Mouse (Mus musculus): ENCODE results near the gene Ubash3a.
A peak's percentile ranks its signal among the peaks of the same experiment; 100 is the strongest.

Ubash3a gene

DNA sequence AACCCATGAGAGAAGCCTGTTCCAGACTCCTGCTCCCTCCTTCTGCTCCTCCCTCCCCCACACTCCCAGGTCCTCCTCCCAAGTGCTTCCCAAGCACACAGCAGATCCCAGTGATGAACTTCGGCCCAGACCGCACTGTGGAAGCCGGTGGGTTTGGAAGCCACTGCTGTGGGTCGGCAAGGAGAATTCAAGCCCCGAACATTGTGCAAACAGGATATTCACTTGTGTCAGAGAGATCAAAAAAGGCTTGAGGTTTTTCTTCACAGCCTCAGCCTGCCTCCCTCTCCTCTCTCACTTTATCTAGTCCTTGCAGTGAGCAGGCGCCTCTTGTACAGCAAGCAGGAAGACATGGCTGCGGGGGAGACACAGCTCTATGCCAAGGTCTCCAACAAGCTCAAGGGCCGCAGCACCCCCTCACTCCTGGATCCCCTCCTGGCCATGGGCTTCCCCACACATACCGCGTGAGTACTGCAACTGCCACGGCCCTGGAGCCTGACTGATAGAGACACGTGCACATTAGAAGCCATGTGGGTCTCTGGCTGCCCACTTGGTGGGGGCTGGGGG, at the start of gene Ubash3a:
Gene Ubash3a, plus strand, starts transcription at position 103 of the 564 bp plus-strand sequence.
- no peak for ATAC-seq (ENCODE audit: low TSS enrichment)

DNA sequence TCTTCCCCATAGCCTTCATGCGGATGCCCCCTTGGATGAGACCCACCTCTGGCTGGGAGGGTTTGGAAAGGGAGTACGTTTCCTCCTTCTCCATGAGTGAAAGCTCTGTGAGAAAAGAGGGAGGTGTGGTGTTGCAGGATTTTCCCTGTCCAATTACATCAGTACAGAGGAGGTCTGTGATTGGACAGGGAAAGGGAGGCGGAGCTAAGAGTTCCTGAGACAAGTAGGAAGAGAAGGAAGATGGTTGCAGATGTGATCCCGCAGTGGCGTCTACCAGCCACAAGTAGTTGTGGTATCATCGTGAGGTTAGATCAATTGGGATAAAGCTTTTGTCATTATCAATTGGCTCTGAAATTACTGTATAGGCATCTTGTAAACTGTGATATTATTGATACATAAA, 49.8 kb upstream of the Ubash3a start:
- no peak for ATAC-seq (ENCODE audit: low TSS enrichment)

DNA sequence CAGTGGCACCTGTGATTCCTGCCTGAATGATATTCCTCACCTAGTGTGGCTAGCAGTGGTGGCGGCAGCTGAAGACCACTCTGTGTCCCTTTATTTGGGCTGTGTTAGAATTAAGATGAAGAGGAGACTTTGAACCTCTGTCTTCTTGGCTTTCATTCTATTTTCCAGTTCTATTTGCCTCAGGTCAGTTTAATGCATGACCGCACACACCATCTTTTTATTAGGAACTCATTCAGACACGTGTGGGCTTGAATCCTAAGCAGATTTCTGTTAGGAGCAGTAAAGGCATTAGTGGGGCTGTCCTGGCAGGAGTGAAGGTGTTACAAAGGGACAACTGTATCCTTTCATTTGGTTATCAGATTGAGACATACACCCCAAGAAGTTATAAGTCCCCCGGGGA, 47.4 kb upstream of the Ubash3a start:
- no peak for ATAC-seq (ENCODE audit: low TSS enrichment)

DNA sequence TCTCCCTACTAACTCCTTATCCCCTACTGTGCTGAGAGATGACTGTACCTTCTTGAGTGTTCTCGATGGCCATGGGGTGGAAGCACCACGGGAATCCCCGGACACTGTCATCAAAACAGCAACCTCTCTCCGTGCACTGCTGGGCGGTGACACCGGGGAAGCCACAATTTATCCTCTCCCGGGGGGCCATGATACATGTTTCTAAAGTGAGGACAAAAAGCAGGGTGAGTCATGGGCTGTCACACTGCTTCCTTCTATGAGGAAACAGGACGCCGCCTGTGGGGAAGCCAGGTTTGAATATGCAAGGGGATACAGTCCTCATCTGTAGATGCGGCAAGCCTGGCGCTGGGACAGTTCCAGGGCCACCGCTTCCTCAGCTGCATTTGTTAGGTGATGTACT, 45.1 kb upstream of the Ubash3a start:
- ATAC-seq (ENCODE audit: low TSS enrichment), result no peak

DNA sequence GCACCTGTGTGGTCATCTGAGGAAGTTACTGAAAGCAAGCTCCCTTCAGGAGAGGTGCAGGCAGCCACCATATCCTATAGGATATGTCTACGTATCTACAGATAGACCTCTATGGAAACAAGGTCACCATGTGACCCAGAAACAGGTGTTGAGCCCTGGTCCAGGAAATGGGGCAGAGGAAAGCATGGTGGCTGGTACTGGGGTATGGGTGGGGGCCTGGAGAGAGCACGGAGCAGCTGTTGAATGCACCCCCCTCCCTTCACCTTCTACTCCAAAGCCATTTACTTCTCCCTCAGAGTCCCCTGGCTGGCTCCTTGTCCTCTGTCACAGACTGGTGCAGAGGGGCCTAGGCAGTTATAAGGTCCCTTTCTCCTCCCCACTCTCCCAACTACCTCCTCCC, 43.9 kb upstream of the Ubash3a start:
- ATAC-seq (ENCODE audit: low TSS enrichment), result no peak

DNA sequence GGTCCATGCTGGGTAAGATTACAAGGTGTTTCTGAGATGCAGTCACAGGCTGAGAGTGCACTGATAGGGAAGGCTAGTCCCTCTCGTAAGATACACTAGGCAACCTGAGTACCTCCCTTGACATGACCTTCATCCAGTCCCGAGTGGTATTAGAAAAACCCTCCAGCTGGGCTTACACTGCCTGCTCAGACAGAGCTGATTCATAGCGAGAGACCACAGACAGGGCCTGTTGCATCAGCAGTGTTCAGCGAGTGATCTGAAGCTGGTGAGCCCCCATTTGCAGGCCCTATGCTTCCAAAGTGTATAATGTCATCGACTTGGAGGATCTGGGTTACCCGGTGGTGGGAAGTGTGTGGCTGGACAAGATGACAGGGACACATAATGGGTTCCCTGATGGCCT, 42.5 kb upstream of the Ubash3a start, which contains the start of gene Tff1:
Gene Tff1, minus strand, starts transcription at position 151 of the 400 bp plus-strand sequence.
- ATAC-seq (ENCODE audit: low TSS enrichment), result no peak

DNA sequence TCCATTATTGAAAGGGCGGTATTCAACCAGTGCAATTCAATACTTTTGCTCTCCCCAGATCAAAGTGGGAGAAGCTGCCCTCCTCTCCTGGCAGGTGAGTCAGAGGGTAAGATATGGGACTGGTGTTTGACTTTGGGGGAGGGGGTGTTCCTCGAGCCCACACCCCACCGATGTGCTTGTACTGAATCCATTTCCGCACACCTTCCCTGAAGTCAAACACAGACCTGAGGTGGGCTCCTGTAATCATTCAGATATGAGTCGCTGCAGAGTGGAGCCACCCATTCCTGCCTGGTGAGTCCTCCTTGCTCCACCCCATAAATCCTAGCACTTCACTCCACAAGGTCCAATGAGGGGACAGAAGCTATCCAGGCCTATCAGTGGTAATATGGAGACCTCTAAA, 37.9 kb upstream of the Ubash3a start:
- no peak for ATAC-seq (ENCODE audit: low TSS enrichment)

DNA sequence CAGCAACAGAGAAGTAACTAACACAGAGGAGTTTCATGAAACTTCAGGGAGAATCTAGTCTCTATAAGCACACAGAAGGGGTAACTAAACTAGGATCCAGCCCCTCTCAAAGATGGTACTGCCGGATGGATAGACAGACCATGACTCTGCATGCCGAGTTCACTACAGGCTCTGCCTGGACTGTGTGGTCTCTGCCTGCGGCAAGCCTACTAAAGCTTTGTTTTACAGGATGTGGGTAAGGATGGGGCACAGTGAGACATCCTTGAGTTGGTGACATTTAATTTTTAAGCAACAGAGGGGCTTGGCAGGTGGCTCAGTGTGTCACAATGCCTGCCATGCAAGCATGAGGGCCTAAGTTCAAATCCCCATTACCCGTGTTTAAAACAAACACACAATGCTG, 31.4 kb upstream of the Ubash3a start:
- no peak for ATAC-seq (ENCODE audit: low TSS enrichment)

DNA sequence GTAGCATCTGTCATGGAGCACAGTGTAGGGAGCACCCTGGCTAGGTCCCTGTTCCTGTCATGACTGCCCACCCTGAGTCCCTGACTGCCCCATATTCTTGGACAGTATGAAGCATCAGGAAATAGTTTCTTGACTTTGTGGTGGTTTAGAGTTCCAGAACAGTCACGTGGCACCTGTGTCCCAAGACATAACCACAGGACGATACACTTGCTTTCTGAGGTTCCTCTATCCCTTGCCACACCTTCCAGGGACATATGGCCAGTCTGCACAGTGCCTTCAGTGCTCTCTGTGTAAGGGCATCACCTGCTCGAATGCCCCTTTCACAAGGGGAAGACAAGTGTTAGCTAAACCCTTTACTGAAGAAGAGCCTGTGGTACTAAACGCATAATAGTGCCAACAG, 26.2 kb upstream of the Ubash3a start:
- no peak for ATAC-seq (ENCODE audit: low TSS enrichment)

DNA sequence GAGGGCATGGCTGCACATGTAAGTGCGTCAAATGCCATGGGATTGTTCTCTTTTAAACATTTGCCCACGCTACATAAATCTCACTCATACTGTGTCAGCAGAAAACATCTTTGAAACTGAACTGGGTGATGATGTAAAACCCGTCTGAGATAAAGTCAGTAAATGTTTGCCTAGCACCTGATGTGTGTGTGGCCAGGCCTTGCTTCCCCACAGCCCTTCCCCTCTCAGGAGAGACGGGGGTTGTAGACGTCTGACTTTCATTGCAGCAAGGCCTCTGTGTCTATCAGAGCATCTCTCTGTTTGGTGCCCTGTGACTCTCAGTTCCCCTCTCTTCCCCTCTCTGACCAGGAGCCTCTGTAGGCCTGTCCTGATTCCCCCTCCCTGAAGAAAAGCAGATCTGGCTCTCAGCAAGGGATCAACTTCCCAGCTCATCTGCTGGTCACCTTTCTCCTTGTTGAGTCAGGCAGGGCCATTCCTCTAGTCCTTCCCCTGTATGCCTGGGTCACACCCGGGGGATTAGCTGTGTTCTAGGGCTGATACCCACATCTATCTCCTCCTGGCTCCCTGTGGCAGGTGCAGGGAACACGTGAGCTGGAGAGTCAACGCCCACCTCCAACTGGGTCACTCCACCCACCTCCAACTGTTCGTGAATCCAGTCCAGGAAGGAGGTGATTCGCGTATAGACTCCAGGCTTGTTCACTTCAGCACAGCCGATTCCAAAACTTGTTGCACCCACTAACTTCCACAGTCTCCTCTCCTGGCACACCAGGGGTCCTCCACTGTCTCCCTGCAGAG, 24.3 kb upstream of the Ubash3a start:
- ATAC-seq (ENCODE audit: low TSS enrichment), result peak; percentile 66; the same call in 1 of the 2 replicates

DNA sequence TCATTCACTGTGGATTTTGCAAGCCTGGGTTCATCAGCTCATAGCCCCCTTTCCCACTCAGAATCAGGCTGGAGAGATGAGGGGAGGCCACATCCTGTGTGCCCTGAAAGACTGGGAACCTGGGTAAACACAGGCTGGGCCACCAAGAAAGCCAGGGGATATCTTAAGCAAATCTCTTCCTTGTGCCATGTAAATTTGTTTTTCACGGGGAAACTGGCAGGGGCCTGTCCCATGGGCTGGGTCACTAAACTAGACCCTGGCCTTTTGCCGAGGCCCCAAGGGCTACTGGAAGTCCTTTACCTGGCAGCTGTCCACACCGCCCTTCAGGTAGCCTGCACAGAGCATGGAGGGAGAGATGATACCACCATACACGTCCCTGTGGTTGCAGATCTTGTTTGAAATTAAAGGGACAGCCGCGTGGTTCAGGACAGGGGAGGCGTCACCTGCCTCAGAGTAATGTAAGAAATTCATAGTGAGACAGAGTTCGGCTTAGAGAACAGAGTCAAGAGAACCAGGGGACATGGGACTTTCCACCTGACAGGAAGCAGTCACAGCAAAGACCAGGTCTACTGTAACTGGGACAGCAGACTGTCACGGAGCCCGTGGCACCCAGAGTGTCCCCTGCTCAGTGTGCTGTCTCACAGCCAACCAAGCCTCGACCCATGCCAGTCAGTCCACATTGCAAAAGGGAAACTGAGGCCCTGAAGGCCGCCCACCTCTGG, 23.2 kb upstream of the Ubash3a start:
- no peak for ATAC-seq (ENCODE audit: low TSS enrichment)

DNA sequence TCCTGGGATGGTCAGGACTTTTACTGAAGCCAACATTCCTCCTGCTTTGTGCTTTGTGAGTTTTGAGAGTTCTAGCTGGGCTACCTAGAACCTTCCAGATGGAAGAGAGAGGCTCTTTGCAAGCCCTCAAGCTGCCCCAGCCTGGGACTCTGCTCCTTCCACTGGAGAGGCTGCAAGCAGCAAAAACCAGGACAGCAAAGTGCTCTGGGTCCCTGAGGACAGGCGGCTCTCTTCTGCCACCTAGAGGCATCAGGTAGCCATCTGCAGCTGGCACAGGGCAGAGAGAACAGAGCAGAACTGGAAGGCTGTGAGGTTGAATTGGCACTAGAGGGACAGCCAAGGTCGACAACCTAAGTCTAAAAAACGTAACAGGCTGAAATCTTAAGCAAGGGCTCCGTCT, 20.3 kb upstream of the Ubash3a start:
- peak; percentile 91 for ATAC-seq (ENCODE audit: low TSS enrichment)

DNA sequence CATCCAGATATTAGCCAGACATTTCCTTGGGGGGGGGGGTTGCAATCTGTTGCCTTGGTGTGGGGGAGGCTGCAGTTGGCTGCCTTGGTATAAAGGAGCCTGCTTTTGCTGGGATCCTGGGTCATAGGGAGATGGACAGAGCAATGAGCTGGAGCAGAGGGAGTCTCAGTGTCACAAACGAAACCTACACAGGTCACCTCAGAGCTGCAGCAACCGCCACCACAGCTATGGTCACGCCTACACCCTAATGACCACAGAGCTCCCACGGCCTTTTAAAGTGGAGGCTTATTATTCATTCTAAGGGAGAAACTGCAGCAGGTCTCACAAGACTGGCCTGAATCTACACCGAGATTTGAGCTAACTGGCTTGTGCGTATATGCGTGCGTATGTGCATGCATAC, 15.8 kb upstream of the Ubash3a start:
- ATAC-seq (ENCODE audit: low TSS enrichment), result no peak

DNA sequence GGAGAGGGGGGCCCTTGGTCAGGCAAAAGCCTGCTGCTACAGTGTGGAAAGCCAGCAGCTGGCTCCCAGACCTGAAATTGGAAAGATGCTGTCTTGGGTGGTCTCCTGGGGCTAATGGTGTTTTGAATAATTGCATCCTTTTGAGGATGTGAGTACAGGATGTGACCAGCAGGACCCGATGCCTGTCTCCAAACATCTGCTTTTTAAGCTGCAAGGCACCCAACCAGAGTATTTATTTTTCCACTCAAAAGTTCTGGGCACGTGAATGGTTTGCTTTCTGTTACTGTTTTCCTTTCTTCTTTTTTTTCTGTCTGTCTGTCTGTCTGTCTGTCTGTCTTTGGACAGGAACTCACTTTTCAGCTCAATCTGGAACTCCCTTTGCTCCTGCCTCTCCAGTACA, 15.0 kb upstream of the Ubash3a start:
- no peak for ATAC-seq (ENCODE audit: low TSS enrichment)

DNA sequence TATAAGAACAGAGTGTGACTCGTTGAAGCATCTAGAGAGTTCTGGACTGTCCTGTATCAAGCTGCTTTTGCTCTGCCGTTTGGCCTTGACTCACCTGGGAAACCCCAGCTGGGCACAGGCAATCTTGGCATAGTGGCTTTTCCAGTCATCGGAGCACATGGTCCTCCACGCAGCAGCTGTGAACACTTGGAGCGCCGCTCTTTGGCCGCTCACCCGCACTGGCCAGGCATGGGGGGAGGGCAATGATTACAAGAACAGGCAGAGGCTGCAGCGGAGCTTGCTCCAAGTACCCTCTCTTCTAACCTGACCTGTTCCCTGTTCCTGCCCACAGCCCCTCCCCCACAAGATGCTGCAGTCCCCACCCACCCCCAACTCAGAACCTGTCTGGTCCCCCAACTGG, 14.3 kb upstream of the Ubash3a start:
- ATAC-seq (ENCODE audit: low TSS enrichment), result no peak

DNA sequence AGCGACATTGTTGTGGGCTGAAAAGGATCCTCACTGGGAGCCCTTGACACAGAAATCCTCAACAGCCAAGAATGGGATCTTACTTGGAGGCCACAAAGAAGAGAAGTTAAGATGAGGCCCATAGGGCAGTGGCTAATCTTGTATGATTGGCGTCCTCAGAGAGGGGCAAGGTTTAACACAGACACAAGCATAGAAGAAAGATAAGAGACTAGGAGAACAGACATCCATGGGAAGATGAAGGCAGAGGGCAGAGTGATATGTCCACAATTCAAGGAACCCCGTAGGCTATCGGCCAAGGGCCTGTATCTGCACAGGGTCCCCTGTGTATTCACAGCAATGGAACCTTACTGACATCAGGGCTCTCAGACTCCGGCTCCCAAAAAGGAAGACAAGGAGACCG, 12.5 kb upstream of the Ubash3a start:
- no peak for ATAC-seq (ENCODE audit: low TSS enrichment)

DNA sequence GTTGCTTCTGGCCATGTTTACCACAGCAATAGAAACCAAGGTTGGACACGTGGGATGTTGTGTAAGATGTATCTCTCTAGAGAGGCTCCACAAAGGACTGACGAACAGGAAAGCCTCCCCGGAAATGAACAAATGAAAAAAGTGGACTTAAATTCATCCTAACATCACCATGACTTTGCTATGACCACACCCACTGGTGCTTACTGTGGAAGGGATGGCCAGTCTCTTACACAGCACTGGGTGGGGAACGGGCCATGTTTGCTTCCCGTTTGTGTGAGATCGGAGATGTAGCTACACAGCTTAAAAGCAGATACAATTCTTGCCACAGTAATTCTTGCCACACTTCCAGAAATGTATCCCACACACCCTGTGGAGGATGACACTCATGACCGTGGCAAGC, 11.4 kb upstream of the Ubash3a start:
- no peak for ATAC-seq (ENCODE audit: low TSS enrichment)

DNA sequence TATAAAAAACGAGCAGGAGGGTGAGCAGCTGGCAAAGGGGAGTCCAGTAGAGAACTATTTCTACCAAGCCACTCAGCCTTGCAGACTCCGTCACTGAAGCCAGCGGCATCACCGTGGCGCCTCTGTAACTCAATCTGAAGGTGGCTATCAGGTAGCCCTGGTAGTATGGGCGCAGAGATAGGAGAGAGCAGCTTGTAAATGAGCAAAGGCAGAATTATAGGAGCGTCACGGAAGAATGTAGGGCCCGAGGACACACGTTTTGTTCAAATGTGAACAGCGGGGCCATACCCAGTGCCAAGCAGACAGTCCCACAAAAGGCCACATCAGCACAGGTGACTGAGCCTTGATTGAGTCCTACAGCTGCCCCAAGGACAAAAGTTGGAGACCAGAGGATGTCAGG, 8.8 kb upstream of the Ubash3a start, which contains the start of gene Tmprss3:
Gene Tmprss3, minus strand, starts transcription at position 101 of the 400 bp plus-strand sequence.
- ATAC-seq (ENCODE audit: low TSS enrichment), result no peak

DNA sequence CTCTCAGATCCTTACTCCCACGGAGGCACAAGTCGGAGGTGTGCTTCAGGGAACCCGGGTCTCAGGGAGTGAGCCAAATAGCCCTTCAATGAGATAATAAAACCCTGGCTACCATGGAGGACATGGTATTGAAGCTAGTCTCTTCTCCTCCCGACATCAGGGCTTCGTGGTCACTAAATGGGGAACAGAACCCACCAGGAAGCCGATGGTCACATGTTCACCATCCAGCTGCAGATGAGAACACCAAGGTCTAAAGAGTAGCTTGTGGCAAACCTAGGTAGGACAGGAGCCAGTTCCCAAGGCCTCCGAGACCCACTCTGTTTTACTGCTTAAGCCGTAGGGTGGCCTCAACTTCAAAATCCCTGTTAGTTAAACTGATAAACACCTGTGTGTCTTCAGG, 981 bp downstream of the Ubash3a start:
- no peak for ATAC-seq (ENCODE audit: low TSS enrichment)

DNA sequence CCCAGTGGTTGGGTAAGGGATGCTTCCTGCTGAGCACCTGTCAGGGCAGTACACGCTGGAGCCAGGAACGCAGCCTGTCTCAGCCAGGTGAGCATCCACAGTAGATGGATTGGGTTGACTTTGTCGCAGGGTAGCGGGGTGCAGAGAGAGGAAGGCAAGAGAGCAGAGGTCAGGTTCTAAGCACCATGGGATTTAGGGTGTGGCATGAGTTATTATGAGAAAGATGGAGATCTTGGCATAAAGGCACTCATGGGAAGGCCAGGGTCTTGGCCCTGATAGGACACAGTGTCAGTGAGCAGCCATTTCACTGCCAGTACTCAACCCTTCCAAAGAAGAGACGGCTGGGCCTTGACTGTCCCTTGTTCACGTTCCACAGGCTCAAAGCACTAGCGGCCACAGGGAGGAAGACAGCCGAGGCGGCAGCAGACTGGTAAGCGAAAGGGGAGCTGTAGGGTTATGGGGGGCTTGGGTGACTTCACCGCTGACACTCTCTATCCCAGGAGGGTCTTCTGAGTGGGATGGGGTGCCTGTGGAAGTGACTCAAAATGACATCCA, 1.8 kb downstream of the Ubash3a start:
- no peak for ATAC-seq (ENCODE audit: low TSS enrichment)

DNA sequence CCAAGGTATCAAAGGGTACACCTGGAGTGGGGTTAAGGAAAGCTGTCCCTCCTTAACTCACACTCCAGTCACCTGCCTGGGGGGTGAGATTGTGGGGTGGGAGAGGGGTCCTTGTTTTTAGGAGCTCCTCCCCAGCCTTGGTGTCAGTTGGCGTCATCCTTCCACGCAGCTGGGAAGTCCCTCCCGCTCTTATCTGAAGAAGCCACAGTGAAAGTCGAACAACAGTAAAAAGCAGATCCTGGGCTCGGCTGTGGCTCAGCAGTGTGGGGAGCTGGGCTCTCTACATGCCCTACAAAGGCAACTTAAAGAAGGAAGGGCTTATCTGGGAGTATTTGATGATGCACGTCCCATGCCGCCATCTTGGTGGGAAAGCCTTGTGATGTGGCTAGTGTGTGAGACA, 2.6 kb downstream of the Ubash3a start:
- ATAC-seq (ENCODE audit: low TSS enrichment), result no peak

DNA sequence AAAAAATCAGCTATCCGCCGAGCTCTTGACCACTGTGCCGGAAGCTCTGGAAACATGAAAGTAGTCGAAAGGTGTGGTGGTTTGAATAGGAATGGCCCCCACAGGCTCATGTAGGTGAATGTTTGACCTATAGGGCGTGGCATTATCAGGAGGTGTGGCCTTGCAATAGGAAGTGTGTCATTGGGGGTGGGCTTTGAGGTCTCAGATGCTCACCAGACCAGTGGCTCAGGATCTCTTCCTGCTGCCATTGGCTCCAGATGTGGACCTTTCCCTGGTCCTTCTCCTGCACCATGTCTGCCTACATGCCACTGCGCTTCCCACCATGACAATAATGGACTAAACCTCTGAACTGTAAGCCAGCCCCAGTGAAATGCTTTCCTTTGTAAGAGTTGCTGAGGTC, 4.2 kb downstream of the Ubash3a start:
- ATAC-seq (ENCODE audit: low TSS enrichment), result no peak
